Mouse (Mus musculus) liver, embryonic 14.5 days (tissue): Measurements from ENCODE around the gene Ccrl2.

Experiments used
- CTCF ChIP-seq: IDR thresholded peaks from 2 replicates; pipeline ENCODE4 v1.5.1; 2016; ENCODE audit warnings: antibody characterized with exemption, low read depth, control low read depth
- EP300 ChIP-seq: IDR thresholded peaks from 2 replicates; pipeline ENCODE4 v1.6.1; 2016; ENCODE audit warnings: antibody characterized with exemption, low read depth

DNA sequence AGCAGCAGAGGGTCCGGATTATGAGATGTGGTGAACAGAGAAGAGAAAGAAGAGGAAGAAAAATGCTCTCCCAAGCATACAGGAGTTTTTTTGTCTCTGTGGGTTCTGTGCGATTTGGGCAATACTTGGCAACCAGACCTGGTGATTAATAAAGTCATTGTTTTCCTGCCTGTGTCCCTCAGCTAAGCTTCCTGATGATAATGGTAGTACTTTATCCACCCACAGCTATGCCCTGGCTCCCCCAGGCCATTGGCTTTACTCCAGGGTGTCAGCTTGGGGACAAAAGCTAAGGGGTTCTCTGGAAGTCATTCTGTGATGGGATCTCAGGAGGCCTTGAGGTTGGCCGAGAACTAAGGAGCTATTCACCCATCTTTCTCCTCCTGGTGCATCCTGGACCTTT lies 45.3 kb downstream of the Ccrl2 start:
- TF ChIP-seq CTCF (no peak), EP300 (no peak)
